In the genomic region with DNA sequence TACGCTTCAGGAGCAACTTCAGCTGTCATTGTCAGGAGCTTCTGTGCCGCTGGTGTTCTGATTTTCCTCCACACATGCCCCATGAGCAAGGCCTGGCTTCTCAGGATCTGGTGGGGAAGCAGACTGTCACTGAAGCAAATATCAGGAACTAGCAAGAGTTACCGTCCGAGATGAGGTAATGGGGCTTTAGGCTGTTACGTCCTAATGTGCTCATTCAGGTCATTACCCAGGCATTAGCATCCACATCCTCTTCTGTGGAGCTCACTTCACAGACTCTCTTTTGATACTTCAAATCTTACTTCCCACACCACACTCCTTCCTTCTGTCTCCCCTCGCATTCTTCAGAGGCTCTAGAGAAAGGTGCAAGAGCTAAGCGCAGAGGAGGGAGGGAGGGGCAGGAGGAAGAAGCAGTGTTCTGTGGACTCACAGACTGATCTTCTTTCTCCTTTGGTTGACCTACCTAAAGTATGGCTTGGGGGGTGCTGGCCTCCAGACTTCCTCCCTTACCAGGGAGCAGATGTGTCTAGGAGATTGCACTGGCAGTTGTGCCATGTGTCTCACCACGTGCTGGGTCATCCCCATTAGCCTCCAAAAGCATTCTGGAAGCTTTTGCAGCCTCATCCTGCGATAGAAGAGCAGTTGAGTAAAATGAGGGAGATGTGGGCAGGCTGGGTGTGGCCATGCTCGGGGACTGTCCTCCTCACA, we compare ENCODE assay signal across 20 mouse cellular contexts. TPM values are rescaled to one million over a fixed set of nuclear protein-coding genes. Genes with fewer than 3 reads are reported as not detected.
DNase-seq lines count a peak whose midpoint lies in the region; ATAC-seq lines count a peak whose summit lies in the region.
"Had no signal": no experiment of that assay in that cellular context is flagged by ENCODE, and none has a peak within 500 bp of the region (broad histone marks: within the 10 kb centered on the region; RNA-seq: fewer than 3 reads in every experiment).

No protein-coding gene starts in this region.

- H3K36me3 ChIP-seq in heart, embryonic 11.5 days (ENCODE audit: control insufficient read depth, insufficient read depth, low read length): no peaks in the 10 kb centered on the region
- peaks cover 32% of the 10 kb centered on the region for H3K36me3 ChIP-seq in liver, embryonic 16.5 days (ENCODE audit: control insufficient read depth, insufficient read depth)

- no peak overlapping the region for H3K4me2 ChIP-seq in heart, embryonic 11.5 days
- H3K4me2 ChIP-seq in liver, embryonic 16.5 days (ENCODE audit: low read depth, low read length): no peak overlapping the region
- H3K4me2 ChIP-seq: forebrain, embryonic 15.5 days; hindbrain, embryonic 15.5 days; limb, embryonic 13.5 days; midbrain, embryonic 12.5 days had no signal

- no peak overlapping the region for H3K9ac ChIP-seq in heart, embryonic 11.5 days (ENCODE audit: low read depth, low read length)
- H3K9ac ChIP-seq in liver, embryonic 16.5 days (ENCODE audit: low read depth, low read length): no peak overlapping the region
- H3K9ac ChIP-seq: forebrain, embryonic 15.5 days; hindbrain, embryonic 15.5 days; limb, embryonic 13.5 days; midbrain, embryonic 12.5 days had no signal

- peak; percentile 52 for DNase-seq in heart, adult 11 months
- peak; percentile 88 for DNase-seq in 416B (ENCODE audit: low read depth)
- DNase-seq in layer of hippocampus, adult 11-12 months (ENCODE audit: low spot score): no peak
- no peak for DNase-seq in urinary bladder, adult 18-20 months (ENCODE audit: low spot score in 2 of 2)
- DNase-seq: cerebellum, adult 18-20 months; heart, adult 2 months; heart, postnatal 14 days; lung, postnatal 14 days; right cerebral cortex, postnatal 25 days had no signal

- no peak for ATAC-seq in heart, embryonic 11.5 days (replicated peaks; ENCODE audit: insufficient number of reproducible peaks, low FRiP score, low TSS enrichment)
- ATAC-seq in erythroblast, adult 5-6 weeks (replicated peaks; ENCODE audit: low FRiP score, poor library complexity, severe bottlenecking): peak; percentile 51
- ATAC-seq in liver, embryonic 16.5 days (ENCODE audit: low read depth): peak; percentile 75
- ATAC-seq in frontal cortex, adult (ENCODE audit: low TSS enrichment): no peak
- ATAC-seq: forebrain, embryonic 15.5 days had no signal

- WGBS in heart, embryonic 11.5 days (ENCODE audit: insufficient replicate concordance): 70% methylated on average over 10 of the region's 10 CpGs
- 30% methylated on average over 10 of the region's 10 CpGs for WGBS in liver, embryonic 16.5 days (ENCODE audit: insufficient replicate concordance)

- no peak overlapping the region for H3K27ac ChIP-seq in heart, embryonic 11.5 days (ENCODE audit: low read depth, low read length)
- H3K27ac ChIP-seq in liver, embryonic 16.5 days (ENCODE audit: low read length): peak overlapping the region; percentile 45; the same call in 1 of the 2 replicates
- H3K27ac ChIP-seq: forebrain, embryonic 15.5 days; heart, adult 2 months; hindbrain, embryonic 15.5 days; left cerebral cortex, adult 2 months; limb, embryonic 13.5 days; midbrain, embryonic 12.5 days had no signal

- H3K27me3 ChIP-seq in heart, embryonic 11.5 days (ENCODE audit: control insufficient read depth, insufficient read depth, low read length): no peaks in the 10 kb centered on the region
- no peaks in the 10 kb centered on the region for H3K27me3 ChIP-seq in liver, embryonic 16.5 days (ENCODE audit: control insufficient read depth, insufficient read depth, low read depth, low read length)
- H3K27me3 ChIP-seq: forebrain, embryonic 15.5 days; hindbrain, embryonic 15.5 days; limb, embryonic 13.5 days; midbrain, embryonic 12.5 days had no signal

- no peak overlapping the region for H3K4me3 ChIP-seq in heart, embryonic 11.5 days (ENCODE audit: low read depth, low read length)
- no peak overlapping the region for H3K4me3 ChIP-seq in liver, embryonic 16.5 days (ENCODE audit: low read depth, low read length)
- H3K4me3 ChIP-seq: forebrain, embryonic 15.5 days; heart, adult 2 months; hindbrain, embryonic 15.5 days; left cerebral cortex, adult 2 months; limb, embryonic 13.5 days; midbrain, embryonic 12.5 days; myocyte had no signal

- 0 out of 2 replicates have a peak, but pooled peaks cover 3% of the 10 kb centered on the region for H3K4me1 ChIP-seq in heart, embryonic 11.5 days (ENCODE audit: control insufficient read depth, insufficient read depth, low read length)
- peaks cover 13% of the 10 kb centered on the region for H3K4me1 ChIP-seq in liver, embryonic 16.5 days (ENCODE audit: control insufficient read depth, low read depth, low read length)
- H3K4me1 ChIP-seq: forebrain, embryonic 15.5 days; hindbrain, embryonic 15.5 days; limb, embryonic 13.5 days; midbrain, embryonic 12.5 days had no signal

- 0 out of 2 replicates have a peak, but pooled peaks cover 2% of the 10 kb centered on the region for H3K9me3 ChIP-seq in heart, embryonic 11.5 days (replicated peaks; ENCODE audit: control insufficient read depth, low read length)
- H3K9me3 ChIP-seq in liver, embryonic 16.5 days (replicated peaks; ENCODE audit: control insufficient read depth, low read length): no peaks in the 10 kb centered on the region
- H3K9me3 ChIP-seq: forebrain, embryonic 15.5 days; hindbrain, embryonic 15.5 days; midbrain, embryonic 12.5 days had no signal

RNA-seq across cellular contexts. Expression of a gene that starts 31.2 kb away (rescaled TPM):
- polyA plus RNA-seq in heart, embryonic 11.5 days (2014; fragmentation: Nextera tagmentation; extraction: Ambion mirVana): 25.2 and 25.5 TPM in 2 replicates
- 84.9 and 110 TPM in 2 replicates for total RNA-seq in erythroblast, adult 5-6 weeks (2015; ENCODE audit: low replicate concordance)
- 123 and 155 TPM in 2 replicates for total RNA-seq in erythroblast, adult 5-6 weeks (2017; ENCODE audit: low replicate concordance)
- polyA plus RNA-seq in liver, embryonic 16.5 days (2015; fragmentation: Nextera tagmentation; extraction: Ambion mirVana): 60.6 and 64.8 TPM in 2 replicates

RNA-seq across cellular contexts. Expression of a gene that starts 41.3 kb away (rescaled TPM):
- polyA plus RNA-seq in heart, embryonic 11.5 days (2014; fragmentation: Nextera tagmentation; extraction: Ambion mirVana): not detected in 2 replicates
- not detected in 2 replicates for total RNA-seq in erythroblast, adult 5-6 weeks (2015; ENCODE audit: low replicate concordance)
- total RNA-seq in erythroblast, adult 5-6 weeks (2017; ENCODE audit: low replicate concordance): not detected in 2 replicates
- polyA plus RNA-seq in liver, embryonic 16.5 days (2015; fragmentation: Nextera tagmentation; extraction: Ambion mirVana): 0.04 TPM in 1 of 2 replicates, not detected in the other
- total RNA-seq: gastrocnemius, adult 18-20 months; heart, adult 2 months; heart, postnatal 14 days had no signal
- polyA plus RNA-seq: forebrain, embryonic 15.5 days; heart, adult 2 months; hindbrain, embryonic 15.5 days; midbrain, embryonic 12.5 days; myocyte had no signal

Comparison
In these comparisons a context has a peak if more than half of its experiments do, and no peak if none do; other contexts are left out.
1. DNase-seq: peak in heart, adult 11 months (single experiment) and 416B (single experiment); none in layer of hippocampus, adult 11-12 months (single experiment) and urinary bladder, adult 18-20 months (0 of 2).
2. ATAC-seq: peak in erythroblast, adult 5-6 weeks (single experiment) and liver, embryonic 16.5 days (single experiment); none in heart, embryonic 11.5 days (single experiment) and frontal cortex, adult (single experiment).